Mouse (Mus musculus): ENCODE results near the gene Vapb.

- TF ChIP-seq CTCF (IDR thresholded peaks at IDR 0.05; ENCODE audit: control insufficient read depth, insufficient read depth, insufficient replicate concordance, low read depth, low read length) (no peak), POLR2A (IDR thresholded peaks at IDR 0.05; ENCODE audit: control insufficient read depth, low read depth, low read length) (no peak)
These were observed 47.1 kb downstream of the Vapb start for GRCm38 (mm10) chr2:173784366-173784765.

All from testis, adult 2 months (tissue).